Mouse (Mus musculus) bone marrow macrophage, adult 2 months (primary cell): Measurements from ENCODE around the gene Tsc1. TPM values are rescaled to one million over a fixed set of nuclear protein-coding genes. Genes with fewer than 3 reads are reported as not detected.

Experiments used
- H3K27ac ChIP-seq: 2 replicates; pipeline ENCODE4 v1.5.1; 2012; ENCODE audit warnings: low read depth, low read length; ENCODE audit not compliant: insufficient read depth
- H3K4me1 ChIP-seq: 2 replicates; pipeline ENCODE4 v1.6.1; 2012; ENCODE audit warnings: low read length; ENCODE audit not compliant: control insufficient read depth, insufficient read depth
- H3K4me3 ChIP-seq: 2 replicates; pipeline ENCODE4 v1.5.1; 2012; ENCODE audit warnings: mild to moderate bottlenecking, low read length, moderate library complexity; ENCODE audit not compliant: insufficient read depth
- CTCF ChIP-seq: IDR thresholded peaks from 2 replicates; pipeline ENCODE4 v1.5.1; 2012; ENCODE audit warnings: low read depth, mild to moderate bottlenecking, low read length, moderate library complexity
- POLR2A ChIP-seq: IDR thresholded peaks from 2 replicates; pipeline ENCODE4 v1.6.1; 2012; ENCODE audit warnings: mild to moderate bottlenecking, low read depth, low read length, borderline replicate concordance
- polyA plus RNA-seq: library from polyadenylated mRNA; stranded (reverse); fragments of >200 nt; gene quantifications from 2 replicates; pipeline ENCODE4 v1.2.4, GENCODE M21; 2012; ENCODE audit not compliant: missing spikeins, insufficient read depth, insufficient read length

Gene Tsc1
- polyA plus RNA-seq, 1 experiment = 19.0 TPM

DNA sequence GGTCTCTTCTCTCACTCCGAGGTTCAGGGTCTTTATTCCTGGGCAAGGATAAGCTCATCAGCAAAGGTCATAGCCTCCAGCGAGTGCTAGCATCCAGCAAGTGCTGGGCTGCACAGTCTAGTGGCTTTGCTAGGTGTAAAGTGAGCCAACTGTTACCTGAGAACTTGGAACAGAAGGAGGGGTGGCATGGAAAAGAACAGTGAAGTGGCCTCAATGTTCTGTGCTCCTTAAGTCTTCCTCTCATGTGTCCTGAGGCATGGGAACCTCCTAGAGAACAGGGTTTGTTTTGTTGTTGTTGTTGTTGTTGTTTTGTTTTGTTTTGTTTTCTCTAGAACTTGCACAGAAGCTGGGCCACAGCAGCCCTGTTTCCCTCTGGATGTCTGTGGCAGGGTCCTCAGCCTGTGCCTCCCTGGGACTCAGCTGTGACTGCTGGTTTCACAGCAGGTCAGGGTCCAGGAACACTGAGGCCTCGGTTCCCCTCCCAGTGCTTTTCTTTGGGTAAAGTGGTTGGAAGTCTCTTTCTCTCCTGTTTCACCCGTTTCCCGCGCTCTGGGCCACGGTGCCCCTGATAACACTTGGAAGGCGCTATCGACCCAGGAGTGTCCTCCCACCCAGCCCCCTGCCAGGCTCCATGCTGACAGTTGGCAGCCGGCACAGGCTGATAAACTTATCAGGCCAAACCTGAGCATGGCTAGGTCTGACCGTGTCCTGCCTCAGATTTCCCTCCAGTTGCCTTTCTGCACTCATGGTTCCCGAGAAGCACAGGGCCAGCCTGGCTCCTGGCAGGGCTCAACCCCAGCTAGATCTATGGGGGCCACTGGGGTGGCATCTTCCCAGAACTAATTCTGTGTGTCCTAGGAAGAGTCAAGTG, 39.1 kb upstream of the Tsc1 start:
- TF ChIP-seq POLR2A (no peak), CTCF (no peak)
- H3K4me1 ChIP-seq = peaks cover 10% of the 10 kb centered on the region
- no peak overlapping the region for H3K4me3 ChIP-seq
- no peak overlapping the region for H3K27ac ChIP-seq

DNA sequence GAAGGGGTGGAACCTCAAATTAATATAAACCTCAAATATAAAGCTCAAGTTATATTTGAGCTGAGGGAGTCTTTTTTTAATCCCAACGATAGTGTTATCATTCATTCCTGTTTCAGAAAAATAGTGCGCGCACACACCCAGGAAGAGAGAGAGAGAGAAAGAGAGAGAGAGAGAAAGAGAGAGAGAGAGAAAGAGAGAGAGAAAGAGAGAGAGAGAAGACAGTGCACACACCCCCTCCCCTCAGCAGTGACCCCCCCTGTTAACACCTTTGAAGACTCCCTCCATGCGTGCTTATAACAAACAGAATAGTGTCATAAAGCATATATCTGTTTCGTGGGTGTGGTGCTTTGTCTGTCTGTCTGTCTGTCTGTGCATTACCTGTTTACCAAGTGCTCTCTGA, 37.5 kb upstream of the Tsc1 start:
- no peak for TF ChIP-seq CTCF
- no peak for TF ChIP-seq POLR2A
- Histone ChIP-seq H3K4me1 (peaks cover 4% of the 10 kb centered on the region), H3K4me3 (no peak overlapping the region), H3K27ac (no peak overlapping the region)

DNA sequence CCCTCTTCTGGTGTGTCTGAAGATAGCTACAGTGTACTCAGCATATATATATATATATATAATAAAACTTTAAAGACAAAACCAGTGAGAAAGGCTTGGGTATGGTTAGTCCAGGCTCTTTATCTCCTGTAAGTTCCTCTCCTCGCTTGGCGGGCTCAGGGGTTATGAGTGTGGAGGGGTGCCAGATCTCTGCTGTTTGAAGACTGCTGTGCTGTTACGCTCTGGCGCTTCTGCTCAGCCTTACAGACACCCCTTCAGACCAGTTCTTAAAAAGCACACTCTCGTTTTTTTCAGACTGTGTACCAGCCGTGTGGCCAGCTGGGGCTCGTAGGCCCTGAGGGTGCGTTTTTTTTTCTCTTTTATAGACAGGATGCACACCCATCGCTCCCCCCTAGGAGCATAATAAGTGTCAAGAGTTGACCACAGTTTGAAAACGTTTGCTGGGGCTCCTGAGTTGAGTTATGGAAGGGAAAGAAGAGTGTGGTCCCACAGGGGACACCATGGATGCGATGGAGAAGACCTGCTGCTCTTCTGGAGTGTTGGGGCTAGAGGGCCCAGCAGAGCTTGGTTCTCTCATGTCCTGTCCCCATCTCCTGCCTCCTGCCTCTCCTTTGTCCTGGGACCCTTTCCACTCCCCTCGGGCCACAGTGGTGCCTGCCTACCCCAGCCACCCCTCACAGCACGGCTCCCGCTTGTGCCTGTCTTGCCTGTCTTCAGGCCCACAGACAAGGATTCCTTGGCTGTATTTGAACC, 35.1 kb upstream of the Tsc1 start:
- no peak overlapping the region for H3K27ac ChIP-seq
- peaks cover under 1% of the 10 kb centered on the region; the same call in 1 of the 2 replicates for H3K4me1 ChIP-seq
- H3K4me3 ChIP-seq = no peak overlapping the region
- TF ChIP-seq CTCF (no peak), POLR2A (no peak)

DNA sequence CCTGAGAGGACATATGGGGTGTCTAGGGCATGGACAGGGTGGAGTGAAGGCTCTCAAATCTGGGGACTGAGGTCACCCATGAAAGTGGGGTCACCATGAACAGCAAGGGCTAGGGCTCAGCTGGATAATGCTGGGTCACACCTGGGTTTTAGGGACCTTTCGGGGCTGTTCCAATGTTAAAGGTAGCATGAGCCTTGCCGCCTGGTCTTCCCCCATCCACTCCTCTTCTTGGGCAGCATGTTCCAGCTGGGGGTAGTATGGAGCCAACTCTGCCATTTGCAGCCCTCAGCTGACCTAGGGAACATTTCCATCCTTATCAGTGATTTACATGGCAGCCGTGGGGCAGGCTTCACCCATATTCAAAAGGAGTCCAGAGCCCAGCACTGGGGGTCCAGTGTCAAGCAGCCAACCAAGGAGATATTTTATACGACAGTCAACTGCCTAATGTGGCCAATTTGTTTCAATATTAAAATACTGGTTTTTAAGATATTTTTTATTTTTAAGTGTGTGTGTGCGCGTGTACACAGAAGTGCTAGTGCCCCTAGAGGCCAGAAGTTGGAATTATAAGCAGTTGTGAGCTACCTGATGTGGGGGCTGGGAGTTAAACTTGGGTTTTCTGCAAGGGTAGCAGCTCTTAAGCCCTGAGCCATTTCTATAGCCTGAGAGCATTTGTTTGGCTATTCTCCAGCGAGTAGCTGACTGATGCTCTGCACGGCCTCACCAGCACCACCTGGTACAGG, 34.3 kb upstream of the Tsc1 start:
- H3K4me1 ChIP-seq = peaks cover 8% of the 10 kb centered on the region
- H3K27ac ChIP-seq = no peak overlapping the region
- TF ChIP-seq CTCF (no peak), POLR2A (no peak)
- no peak overlapping the region for H3K4me3 ChIP-seq

DNA sequence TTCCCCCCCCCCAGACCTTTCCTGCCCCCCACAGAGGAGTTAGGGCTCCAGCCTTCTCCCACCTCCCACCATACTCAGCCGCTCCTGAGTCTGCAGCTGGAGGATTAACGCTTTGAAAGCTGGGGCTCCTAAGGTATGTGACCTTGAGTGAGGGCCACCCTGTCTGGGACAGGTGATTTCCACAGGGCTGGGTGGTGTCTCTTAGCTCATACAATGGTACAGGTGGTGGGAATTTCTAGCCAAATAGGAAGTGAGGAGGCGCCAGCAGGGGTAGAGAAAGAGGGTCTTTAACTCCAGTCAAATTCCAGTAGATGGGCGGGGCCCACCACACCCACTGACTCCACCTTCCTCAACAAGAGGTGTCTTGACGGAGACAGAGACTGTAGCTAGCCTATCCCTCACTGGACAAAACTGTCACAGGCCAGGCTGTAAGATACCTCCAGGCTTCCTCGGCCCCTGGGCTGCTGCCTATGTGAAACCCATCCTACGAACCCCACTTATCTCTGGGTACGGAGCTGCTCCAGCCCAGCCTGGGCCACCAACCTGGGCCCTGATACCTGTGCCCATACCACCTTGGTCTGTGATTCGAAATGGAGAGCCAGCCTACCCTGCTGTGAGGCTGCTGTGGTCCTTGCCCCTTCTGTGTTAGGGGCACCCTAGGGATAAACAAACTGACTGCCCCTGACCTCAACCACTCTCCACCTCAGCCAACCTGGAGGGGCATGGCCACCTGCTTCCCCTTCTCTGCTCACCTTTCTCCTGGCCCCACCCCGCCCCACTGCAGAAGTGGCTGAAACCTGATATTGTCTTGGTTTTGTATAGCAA, 33.5 kb upstream of the Tsc1 start:
- TF ChIP-seq CTCF (no peak), POLR2A (no peak)
- peaks cover 12% of the 10 kb centered on the region for H3K4me1 ChIP-seq

DNA sequence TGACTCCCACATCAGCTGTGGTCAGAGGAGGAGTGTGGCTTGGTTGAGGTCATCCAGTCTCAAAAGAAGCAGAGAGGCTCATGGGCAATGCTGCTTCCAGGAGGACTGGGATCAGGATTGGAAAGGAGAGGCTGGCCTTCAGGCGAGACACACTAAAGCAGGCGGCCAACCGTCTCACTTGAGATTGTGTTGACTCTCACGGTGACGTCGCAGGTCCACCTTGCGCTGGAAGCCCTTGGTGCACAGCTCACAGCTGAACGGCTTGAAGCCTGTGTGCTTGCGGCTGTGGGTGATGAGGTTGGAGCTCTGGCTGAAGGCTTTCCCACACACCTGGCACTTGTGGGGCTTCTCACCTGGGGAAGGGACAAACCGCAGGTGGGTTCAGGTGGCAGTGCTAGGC, 31.2 kb upstream of the Tsc1 start:
- peaks cover 12% of the 10 kb centered on the region for H3K4me1 ChIP-seq
- H3K4me3 ChIP-seq = no peak overlapping the region
- TF ChIP-seq POLR2A (no peak), CTCF (no peak)
- no peak overlapping the region for H3K27ac ChIP-seq

More for the DNA sequence above, 33.5 kb upstream of the Tsc1 start:
- no peak overlapping the region for H3K4me3 ChIP-seq
- H3K27ac ChIP-seq = no peak overlapping the region

DNA sequence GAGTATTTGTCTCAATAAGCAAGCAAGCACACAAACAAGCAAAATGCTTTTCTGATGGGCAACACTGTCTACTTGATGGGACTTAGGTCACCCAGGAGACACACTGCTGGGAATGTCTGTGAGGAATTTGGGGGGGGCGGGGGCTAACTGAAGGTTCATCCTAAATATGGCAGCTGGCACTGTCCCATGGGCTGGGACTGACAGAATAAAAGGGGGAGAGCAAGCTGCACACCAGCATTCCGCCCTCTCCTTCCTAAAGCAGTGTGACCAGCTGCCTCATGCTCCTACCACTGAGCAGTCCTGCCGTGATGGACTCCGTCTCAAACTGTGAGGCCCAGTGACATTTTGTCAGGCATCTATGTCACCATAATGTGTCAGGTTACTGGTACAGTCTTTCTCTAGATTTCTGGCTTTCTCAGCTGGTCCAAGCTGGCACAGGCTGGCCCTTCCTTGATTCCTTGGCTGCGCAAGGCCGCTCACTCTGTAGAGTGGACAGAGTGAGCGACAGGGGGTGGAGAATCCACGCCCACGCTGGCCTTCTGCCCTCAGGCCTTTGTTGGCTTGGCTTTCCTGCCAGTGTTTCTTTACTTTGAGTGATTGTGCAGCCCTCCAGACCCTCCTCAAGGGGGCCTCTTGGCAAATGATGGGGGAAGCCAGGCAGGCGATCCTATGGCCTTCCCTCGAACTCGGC, 30.2 kb upstream of the Tsc1 start:
- Histone ChIP-seq H3K4me3 (no peak overlapping the region), H3K4me1 (peaks cover 12% of the 10 kb centered on the region), H3K27ac (no peak overlapping the region)
- no peak for TF ChIP-seq CTCF

DNA sequence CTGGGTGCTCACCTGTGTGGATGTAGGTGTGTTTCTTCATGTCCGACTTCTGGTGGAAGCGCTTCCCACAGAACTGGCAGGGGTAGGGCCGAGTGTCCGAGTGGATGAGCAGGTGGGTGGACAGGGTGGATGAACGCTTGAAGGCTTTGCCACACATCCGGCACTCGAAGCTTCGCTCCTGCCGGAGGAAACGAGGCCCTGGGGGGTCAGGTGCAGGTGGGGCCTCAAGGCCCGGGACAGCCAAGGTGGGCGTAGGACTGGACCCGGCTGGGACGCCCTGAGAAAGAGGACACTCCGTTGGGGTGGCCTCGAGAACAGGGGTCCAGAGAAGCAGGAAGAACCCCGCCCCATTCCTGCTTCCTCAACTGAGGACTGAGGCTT, 29.6 kb upstream of the Tsc1 start:
- Histone ChIP-seq H3K27ac (no peak overlapping the region), H3K4me1 (peaks cover 12% of the 10 kb centered on the region), H3K4me3 (no peak overlapping the region)
- TF ChIP-seq CTCF (no peak), POLR2A (no peak)

DNA sequence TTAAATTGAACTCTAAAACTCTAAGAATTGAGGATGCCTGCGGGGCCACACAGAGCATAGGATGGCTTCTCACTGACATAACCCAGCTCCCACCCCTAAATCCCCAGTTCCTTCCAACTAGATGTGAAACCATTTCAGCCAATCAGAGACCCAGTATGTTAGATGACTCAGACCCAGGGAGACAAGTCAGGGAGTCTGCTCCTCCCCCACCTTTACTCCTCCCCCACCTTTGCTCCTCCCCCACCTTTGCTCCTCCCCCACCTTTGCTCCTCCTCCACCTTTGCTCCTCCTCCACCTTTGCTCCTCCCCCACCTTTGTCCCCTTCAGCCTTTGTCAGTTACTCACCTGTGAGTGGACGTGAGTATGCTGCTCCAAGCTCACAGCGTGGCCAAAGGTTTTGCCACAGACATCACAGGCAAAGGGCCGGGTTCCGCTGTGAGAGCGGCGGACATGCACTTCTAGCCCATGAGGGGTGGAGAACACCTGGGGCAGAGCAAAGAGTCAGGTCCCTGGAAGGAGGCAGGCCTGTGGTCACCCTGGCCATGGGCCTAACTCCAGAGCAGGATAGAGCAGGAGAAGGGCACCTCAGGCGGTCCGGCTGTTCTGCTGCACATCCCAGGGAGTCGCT, 28.5 kb upstream of the Tsc1 start:
- no peak for TF ChIP-seq CTCF
- no peak for TF ChIP-seq POLR2A
- Histone ChIP-seq H3K27ac (no peak overlapping the region), H3K4me3 (no peak overlapping the region), H3K4me1 (peaks cover 12% of the 10 kb centered on the region)
